Mouse (Mus musculus) small intestine, adult 2 months (tissue): ENCODE data around the gene Mark1.

Source experiments
- CTCF ChIP-seq: fragments of 200-500 bp; IDR thresholded peaks from 2 replicates; pipeline ENCODE4 v1.5.1; 2012; ENCODE audit warnings: low read depth, mild to moderate bottlenecking, control low read depth, inconsistent platforms, low read length, moderate library complexity, mixed read lengths; ENCODE audit not compliant: insufficient replicate concordance, insufficient read length; ENCODE audit errors: extremely low read depth
- POLR2A ChIP-seq: fragments of 200-500 bp; IDR thresholded peaks from 2 replicates; pipeline ENCODE4 v1.6.1; 2012; ENCODE audit warnings: low read depth, mild to moderate bottlenecking, control low read depth, inconsistent platforms, low read length, moderate library complexity

GRCm38 (mm10) chr1:184872069-184872819 lies 127.1 kb downstream of the Mark1 start:
- TF ChIP-seq CTCF (no peak), POLR2A (no peak)
